Mouse (Mus musculus) megakaryocyte-erythroid progenitor cell, adult 5-6 weeks (primary cell): ENCODE measurements around the gene Trim46. TPM values are rescaled to one million over a fixed set of nuclear protein-coding genes. Genes with fewer than 3 reads are reported as not detected.

Source experiments
- ATAC-seq: replicated peaks from 2 replicates; pipeline ENCODE4 v1.8.0; 2016; ENCODE audit warnings: mild to moderate bottlenecking, inconsistent platforms; ENCODE audit not compliant: severe bottlenecking, poor library complexity, low FRiP score, low TSS enrichment
- total RNA-seq, 2 experiments: library from RNA; stranded (forward) in 1 of 2; stranded (reverse) in 1 of 2; fragments of 200-1000, 215-1000 nt in 1 of 2; fragments of >200 nt in 1 of 2; fragmentation: Nextera tagmentation in 1 of 2; gene quantifications; 2 replicates each; pipeline ENCODE4 v1.2.3; 2014 to 2017

Trim46 gene
- total RNA-seq, 2 experiments from 2014 or later = not detected

DNA sequence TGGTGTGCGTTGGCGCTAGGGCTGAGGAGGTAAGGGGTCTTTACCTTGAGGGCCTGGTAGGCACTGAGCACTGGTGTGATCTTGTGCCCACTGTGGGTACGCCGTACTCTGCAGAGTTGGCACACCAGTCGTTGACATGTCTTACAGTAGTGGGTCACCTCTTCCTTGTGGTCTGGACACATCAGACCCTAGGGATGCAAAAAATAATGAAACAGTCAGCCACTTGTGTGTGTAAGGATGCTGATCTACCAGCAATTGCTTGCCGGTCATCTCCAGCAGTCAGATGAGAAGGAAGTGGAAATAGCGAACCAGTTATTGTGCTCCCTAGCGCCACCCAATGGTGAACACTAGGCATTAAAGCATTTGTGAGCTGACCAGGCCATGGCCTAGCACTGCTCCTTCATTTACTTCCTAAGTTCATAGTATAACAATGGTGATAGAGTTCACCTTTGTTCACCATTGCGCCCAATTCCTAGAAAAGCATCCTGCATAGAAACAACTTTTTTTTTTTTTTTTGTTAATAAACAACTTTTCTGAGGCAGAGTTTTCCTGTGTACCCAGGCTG, 3.7 kb downstream of the Trim46 start:
- ATAC-seq = no peak

DNA sequence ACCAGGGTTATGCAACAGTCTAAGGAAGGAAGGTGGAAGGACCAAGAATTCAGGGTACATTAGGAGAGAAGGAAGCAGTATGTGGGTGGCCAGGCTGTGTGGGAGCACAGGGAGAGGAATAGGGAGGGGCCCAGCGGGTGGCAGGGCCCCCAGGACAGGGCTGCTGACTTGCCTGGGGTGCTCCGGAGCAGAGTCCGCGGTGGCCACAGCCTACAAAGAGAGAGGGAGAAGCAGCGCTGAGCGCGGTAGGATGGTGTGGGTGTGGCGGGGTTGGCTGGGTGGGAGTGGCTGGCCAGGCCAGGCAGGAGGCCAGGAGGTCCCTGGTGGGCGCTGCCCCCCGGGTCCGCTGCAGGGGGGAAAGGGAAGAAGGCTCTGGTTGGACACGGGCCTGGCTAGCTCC, 7.6 kb downstream of the Trim46 start:
- ATAC-seq = no peak

DNA sequence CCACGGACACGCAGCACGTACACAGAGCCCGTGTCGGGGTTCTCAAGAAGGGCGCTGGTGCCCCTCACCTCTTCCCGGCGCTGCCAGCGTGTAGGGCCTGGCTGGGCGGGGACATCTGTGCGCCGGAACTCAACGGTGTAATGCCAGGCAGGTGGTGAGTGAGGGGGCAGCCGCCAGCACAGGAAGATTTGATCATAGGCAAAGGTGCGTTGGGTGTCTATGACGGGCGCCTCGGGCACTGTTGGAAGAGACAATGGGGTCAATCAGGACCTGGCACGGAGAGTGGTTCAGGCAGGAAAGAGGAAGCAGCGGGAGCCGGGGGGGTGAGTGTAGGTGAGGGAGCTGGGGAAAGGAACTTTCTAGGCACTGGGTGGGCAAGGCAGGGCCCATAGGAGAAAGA, 8.4 kb downstream of the Trim46 start:
- ATAC-seq = no peak

DNA sequence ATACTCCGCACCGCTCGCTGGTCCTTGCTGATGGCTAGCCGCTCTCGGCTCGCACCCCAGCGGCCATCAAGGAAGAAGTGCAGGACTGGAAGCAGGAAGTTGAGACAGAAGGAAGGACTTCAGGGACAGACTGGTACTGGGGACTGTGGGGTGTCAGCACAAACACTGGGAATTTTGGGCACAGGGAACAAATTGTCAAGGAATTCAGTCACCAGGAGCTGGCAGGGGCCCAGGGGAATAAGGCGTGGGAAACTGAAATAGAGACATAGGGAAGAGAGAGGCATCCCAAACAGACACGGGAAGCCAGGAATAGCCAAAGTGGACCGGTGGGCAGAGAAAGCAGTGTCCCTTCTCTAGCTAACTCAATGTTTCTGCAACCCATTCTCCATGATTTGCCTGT, 9.6 kb downstream of the Trim46 start:
- ATAC-seq = no peak

DNA sequence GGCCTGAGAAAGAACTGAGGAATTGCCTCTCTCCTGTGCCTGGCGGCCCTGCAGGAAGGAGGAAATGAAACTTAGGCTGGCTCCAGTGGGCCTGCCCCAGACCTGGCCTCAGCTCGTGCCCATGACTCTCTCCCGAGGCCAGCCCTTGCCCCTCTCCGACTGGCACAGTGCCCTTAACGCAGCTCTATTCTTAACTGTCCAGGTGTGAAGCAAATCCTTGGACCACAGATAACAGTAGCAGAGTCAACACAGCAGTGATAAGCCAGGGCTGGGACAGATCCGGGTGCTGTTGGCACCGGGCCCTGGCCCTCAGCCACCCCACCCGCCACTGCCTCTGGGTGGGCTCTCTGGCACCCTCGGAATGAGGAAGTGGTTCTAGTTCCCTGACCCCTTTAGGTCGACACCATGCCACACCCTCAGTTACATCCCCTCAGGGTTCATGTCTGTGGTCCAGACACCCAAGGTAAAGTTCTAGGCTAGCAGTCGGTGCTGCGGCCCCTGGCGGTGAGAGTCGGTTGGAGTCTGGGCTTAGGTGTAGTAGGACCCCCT, 12.5 kb downstream of the Trim46 start:
- peak; percentile 52 for ATAC-seq

DNA sequence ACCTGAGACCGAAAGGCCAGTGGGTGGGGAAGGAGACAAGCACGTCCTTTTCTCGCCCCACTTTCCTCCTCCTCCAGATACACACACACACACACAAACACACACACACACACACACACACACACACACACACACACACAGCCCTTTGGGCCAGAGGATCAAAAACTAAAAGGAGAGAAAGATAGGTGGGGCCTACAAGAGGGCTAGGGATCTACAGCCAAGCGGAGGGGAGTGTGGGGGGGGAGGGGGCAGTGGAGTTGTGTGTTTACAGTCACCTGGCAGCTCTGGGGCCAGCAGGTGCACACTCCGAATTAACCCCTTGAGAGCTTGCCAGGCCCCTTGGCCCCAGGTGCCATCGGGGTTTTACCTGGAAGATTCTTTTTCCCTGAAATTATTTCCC, 13.5 kb downstream of the Trim46 start:
- no peak for ATAC-seq

DNA sequence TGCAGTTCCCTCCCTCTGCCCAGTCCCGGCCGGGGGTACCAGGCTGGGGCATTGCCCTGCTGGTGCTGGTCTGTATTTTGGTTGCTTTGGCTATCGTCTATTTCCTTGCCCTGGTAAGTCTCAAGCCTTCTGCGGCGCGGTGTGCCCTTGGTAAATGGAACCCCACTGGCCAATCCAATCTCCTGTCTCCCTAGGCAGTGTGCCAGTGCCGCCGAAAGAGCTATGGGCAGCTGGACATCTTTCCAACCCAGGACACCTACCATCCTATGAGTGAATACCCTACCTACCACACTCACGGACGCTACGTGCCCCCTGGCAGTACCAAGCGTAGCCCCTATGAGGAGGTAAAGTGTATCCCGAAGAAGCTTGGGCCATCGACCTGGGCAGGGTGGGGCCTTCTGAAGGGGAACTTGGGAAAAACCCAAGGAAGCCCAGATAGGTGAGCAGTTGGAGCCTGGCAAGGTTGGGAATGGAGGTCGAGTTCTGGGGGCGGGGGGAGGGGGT, 14.3 kb downstream of the Trim46 start:
- ATAC-seq = no peak

DNA sequence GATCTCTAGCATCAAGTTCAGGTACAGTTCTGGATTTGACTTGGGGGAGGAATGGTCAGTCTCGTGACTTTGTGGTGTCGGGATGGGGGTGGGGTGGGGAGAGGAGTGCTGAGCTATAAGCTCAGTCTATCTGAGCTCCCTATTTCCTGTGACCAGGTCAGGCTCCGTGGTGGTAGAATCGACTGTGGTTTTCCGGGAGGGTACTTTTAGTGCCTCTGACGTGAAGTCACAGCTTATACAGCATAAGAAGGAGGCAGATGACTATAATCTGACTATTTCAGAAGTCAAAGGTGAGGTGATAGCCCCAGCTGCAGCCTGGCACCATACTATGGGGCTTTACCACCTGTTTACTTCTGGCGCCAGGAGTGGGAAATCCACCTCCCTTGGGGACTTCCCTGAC, 14.8 kb downstream of the Trim46 start:
- no peak for ATAC-seq

DNA sequence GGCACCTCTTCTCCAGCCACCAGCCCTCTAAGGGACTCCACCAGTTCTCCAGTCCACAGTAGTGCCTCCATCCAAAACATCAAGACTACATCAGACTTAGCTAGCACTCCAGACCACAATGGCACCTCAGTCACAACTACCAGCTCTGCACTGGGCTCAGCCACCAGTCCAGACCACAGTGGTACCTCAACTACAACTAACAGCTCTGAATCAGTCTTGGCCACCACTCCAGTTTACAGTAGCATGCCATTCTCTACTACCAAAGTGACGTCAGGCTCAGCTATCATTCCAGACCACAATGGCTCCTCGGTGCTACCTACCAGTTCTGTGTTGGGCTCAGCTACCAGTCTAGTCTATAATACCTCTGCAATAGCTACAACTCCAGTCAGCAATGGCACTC, 15.5 kb downstream of the Trim46 start:
- ATAC-seq = no peak

DNA sequence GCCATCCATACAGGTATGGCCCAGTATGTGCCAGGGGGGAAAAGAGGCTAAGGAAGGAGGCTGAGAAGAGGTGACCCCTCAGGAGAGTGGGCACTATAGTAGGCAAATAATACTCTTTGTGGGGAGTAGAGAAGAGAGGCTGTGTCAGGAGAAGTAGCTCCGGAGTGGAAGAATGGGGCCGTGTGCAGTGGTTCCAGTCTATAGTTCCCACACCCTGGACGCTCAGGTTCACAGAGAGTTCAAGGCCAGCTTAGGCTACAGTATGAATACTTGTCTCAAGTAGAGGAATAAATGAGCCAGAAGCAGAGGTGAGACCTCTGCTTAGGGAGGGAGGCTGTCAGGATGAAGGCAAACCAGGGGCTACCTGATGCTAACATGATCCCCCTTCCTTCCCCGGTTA, 16.8 kb downstream of the Trim46 start:
- no peak for ATAC-seq

DNA sequence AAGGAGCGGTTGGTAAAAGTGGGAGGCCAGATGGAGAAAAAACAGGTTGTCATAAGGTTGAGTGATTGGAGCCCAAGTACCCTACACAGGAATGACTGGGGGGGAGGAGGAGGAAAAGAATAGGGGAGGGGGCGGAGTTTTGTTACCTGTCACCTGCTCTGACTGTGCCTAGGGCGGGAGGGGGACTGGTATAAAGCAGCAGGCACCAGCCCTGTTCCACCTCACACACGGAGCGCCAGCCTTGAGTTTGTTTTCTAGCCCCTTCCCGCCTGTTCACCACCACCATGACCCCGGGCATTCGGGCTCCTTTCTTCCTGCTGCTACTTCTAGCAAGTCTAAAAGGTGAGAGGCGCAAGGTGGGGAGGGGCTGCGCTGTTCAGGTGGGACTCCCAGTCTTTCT, 17.3 kb downstream of the Trim46 start, which contains the start of gene Muc1:
Muc1 (plus strand) TSS at position 222 of the 400 bp plus-strand sequence.
- no peak for ATAC-seq

DNA sequence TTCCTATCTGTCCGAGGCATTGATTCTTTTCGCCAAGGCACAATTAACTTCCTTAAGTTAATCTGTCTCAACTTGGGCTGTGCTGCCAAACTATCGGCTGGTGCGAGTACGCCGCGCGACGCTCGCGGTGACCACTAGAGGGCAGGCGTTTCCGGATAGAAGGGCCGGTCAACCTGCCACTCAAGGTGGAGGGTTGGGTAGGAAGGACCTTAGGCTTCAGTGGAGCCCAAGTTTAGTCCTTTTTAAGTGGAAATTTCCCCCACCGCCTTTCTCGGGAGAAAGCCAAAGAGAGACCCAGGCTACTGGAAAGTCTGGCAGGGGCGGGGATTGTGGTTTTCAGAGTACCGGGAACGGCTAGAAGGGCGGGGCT, 17.9 kb downstream of the Trim46 start:
- peak; percentile 74 for ATAC-seq

DNA sequence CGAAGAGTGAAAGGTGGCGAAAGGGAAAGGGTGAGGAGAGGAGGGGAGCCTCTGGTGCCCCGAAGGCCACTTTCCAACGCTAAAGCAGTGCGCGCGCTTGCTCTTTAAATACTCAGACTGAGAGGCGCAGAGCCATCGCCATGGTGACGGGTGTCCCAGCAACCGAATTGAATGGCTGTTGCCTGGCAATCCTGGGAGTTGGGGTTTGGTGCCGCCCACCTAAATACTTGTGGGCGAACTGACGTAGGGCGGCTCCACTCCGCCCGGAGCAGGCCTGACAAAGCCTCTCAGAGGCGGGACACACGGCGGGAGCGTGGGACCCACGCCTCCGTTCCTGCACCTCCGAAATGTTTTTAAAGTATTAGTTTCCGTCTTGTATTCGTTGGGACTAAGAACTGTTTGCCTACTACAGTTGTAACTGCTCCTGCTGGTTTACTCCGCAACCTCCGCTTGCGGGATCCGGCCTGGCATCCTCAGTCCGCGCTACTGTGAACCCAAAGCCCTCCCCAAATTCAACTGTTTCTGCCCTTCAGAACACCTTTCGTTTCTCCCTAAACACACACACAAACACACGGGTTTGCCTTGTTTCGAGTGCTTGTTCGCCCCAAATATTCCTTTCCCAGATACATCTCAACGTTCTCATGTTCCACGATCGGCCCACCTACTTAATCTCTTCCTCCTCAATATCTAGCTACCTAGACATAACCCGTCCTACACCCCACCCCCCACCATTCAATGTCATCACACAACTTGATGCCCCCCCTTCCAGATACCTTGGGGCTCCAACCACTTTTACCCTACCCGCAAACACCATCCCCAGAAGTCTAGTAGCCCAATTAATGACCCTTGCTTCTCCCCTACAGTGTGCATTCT, 18.6 kb downstream of the Trim46 start:
- ATAC-seq = peak; percentile 56

DNA sequence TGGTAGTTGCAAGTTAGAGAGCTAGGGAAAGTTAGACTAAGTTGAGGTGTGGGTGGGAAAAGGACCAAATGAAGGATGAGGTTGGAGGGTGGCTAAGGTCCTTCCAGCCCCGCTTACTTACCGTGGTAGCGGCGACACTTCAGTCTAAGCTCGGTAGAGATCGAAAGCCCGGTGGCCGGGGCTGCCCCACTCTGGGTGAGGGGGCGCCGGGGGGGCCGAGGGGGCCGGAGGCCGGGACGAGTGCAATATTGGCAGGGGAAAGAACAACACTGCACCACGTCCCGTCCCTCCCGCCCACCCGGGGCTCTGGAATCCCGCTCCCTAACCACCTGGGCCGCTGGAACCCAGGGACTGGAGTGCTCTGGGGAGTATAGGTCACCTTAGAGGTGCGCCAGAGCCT, 19.2 kb downstream of the Trim46 start, which contains the start of gene Mtx1:
Mtx1 (minus strand) TSS at position 189 of the 400 bp plus-strand sequence.
- ATAC-seq = no peak

DNA sequence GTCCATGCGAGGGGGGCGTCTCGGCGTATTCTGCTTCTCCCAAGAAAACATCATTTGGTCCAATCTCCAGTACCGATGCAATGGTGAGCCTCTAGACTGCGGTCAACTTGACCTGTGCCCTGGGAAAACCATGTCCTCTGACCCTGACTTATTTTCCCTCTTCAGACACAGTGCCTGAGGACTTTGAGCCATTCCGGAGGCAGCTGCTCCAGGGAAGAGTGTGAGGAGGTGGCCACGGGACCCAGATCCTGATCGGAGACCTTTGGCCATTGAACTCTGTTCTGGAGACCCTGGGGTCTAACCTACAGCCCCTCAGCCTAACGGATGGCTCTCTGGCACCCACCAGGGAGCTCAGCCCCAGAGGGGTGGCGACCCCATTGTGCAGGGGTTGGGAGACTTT, 19.7 kb downstream of the Trim46 start:
- no peak for ATAC-seq

DNA sequence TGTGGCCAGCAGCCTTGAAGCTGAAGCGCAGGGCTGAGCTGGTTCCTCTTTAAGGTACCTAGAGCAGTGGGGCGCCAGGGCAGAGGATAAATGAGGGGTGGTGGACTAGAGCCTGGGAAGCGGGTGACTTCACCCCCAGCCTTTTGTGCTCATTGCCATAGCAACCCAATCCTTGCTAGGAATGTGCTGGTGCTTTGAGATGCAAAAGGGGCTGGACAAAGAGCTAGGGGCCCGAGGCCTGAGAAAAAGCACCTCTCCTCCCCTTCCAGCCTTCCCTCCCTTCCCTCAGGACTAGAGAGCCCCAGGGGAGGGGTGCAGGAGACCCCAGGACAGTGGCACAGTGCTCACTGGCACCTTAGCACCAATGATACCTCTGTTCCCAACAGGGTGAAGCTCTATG, 20.2 kb downstream of the Trim46 start:
- no peak for ATAC-seq

DNA sequence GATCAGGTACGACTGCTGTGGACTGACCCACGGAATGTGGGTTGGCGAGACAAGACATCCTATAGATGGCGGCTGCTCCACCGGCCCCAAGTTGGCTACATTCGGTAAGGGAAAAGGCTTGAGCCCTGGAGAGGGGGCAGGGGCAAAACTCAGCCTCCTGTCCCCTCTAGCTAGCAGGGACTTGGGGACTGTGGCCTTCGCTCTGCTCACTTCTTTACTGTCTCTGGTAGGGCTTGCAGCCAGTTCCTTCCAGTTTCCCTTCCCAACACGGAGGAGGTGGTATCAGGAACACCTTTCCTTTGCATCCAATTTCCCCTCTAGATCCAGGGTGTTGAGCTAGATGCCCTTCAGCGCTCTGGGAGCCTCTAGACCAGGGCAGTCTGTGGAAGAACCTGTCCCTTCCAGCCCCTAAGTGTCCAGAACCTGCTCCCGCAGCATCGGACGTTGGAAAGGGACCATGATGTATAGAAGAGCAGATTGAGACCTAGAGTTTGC, 20.7 kb downstream of the Trim46 start:
- no peak for ATAC-seq

DNA sequence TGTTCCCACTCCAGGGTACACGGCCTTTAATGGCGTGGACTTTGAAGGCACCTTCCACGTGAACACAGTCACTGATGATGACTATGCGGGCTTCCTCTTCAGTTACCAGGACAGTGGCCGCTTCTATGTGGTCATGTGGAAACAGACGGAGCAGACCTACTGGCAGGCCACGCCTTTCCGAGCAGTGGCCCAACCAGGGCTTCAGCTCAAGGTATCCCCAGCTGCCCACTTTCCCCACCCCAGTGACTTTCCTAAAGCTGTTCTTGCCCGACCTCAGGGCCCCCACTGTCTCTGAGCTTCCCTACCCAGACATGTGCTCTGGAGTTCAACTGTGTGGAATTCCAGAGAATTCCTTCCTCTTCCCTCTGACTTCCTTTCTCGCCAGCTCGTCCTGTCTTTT, 21.3 kb downstream of the Trim46 start:
- ATAC-seq = no peak

DNA sequence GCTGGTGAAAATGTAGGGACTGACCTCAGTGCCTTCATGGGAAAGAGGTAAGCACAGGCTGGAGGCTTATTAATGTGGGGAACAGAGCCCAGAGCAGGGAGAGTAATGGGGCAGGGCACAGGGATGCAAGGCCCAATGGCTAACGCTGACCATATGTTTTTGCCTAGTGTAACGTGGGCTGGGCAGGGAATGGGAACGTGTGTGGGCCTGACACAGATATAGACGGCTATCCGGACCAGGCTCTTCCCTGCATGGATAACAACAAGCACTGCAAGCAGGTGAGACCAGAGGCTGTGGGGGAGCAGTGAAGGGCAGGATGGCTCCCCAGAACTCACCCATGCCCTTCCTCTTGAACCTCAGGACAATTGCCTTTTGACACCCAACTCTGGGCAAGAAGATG, 24.9 kb downstream of the Trim46 start:
- no peak for ATAC-seq

DNA sequence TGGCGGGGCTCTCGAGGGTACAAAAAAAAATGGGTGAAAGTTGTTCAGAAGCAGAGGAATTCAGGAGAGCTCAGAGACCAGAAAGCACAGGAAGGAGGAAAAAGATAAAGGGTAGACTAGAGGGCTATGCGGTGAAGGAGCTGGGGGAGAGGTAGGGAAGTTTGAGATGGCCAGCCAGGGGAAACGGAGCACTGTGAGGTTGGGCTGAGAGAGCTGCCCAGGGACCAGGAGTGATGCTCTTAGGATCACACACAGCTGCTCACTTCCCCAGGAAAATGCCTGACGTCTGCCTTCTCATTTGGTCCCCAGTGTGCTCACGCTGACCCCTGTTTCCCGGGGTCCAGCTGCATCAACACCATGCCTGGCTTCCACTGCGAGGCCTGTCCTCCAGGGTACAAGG, 26.6 kb downstream of the Trim46 start:
- no peak for ATAC-seq

DNA sequence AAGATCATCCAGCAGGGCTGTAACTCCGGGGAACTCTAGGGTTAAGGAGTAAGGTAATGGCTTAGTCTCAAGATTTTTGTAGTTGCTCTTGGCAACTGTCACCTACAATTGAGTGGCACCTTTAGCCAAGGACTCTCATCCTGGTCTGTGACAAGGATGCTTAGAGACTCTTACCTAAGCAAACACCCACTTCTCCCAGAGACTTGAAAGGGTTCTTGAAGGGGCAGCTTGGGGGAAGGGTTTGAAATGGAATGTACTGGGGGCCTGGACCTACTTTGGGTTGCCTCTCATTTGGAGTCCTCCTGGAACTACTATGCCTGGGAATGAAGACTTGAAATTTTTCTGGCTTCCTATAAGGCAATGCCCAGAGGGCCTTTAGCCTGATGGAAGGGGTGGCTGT, 27.8 kb downstream of the Trim46 start:
- no peak for ATAC-seq
